Mouse (Mus musculus) liver, adult 2 months (tissue): ENCODE results near the gene Sez6l.

Experiments used
- CTCF ChIP-seq: fragments of 200-500 bp; IDR thresholded peaks from 2 replicates; pipeline ENCODE4 v1.5.1; 2011; ENCODE audit warnings: low read depth, low read length, control low read depth
- POLR2A ChIP-seq: fragments of 200-500 bp; IDR thresholded peaks from 2 replicates; pipeline ENCODE4 v1.6.1; 2011; ENCODE audit warnings: low read length, control low read depth; ENCODE audit not compliant: insufficient read depth; ENCODE audit errors: extremely low read depth

GRCm38 (mm10) chr5:112389352-112389751, 187.6 kb downstream of the Sez6l start:
- TF ChIP-seq CTCF: no peak
- no peak for TF ChIP-seq POLR2A
